Mouse (Mus musculus): ENCODE measurements at regions not wholly inside any gene's neighbourhood (a gene's known extent, or its start where the extent isn't known, plus 50 kb on each side); places are given as distances from the start of the nearest gene placed in this dataset.

- Histone ChIP-seq H3K27me3 (ENCODE audit: control insufficient read depth, insufficient read depth, insufficient read length) (no peaks in the 10 kb centered on the region), H3ac (ENCODE audit: control insufficient read depth, insufficient read length) (no peak overlapping the region), H3K4me3 (no peak overlapping the region), H3K36me3 (ENCODE audit: control insufficient read depth, insufficient read depth) (no peaks in the 10 kb centered on the region), H3K79me2 (ENCODE audit: control insufficient read depth, insufficient read depth) (no peaks in the 10 kb centered on the region), H3K4me2 (ENCODE audit: low read depth) (no peak overlapping the region)
- no peak for TF ChIP-seq USF1 (IDR thresholded peaks at IDR 0.05; ENCODE audit: low read depth)
- TF ChIP-seq POLR2A (IDR thresholded peaks at IDR 0.05; ENCODE audit: insufficient read length, low read depth): no peak
- no peak for TF ChIP-seq TCF3 (IDR thresholded peaks at IDR 0.05; ENCODE audit: insufficient read length, low read depth)
These were observed 512.5 kb upstream of the Adam34 start for GRCm38 (mm10) chr8:44222346-44222745.

- Histone ChIP-seq H3K4me2 (ENCODE audit: low read depth) (no peak overlapping the region), H3K36me3 (ENCODE audit: control insufficient read depth, insufficient read depth) (no peaks in the 10 kb centered on the region), H3K79me2 (ENCODE audit: control insufficient read depth, insufficient read depth) (no peaks in the 10 kb centered on the region), H3K4me3 (no peak overlapping the region), H3ac (ENCODE audit: control insufficient read depth, insufficient read length) (no peak overlapping the region), H3K27me3 (ENCODE audit: control insufficient read depth, insufficient read depth, insufficient read length) (no peaks in the 10 kb centered on the region)
- no peak for TF ChIP-seq E2F4 (IDR thresholded peaks at IDR 0.05; ENCODE audit: insufficient read depth)
- no peak for TF ChIP-seq TCF12 (IDR thresholded peaks at IDR 0.05; ENCODE audit: insufficient read depth, poor library complexity, severe bottlenecking)
- no peak for TF ChIP-seq MYOD1 (IDR thresholded peaks at IDR 0.05; ENCODE audit: control insufficient read depth in 1 of 3, insufficient read length in 2 of 3, low read depth in 2 of 3)
- no peak for TF ChIP-seq MYOG (IDR thresholded peaks at IDR 0.05; ENCODE audit: control insufficient read depth in 1 of 3, insufficient read depth in 1 of 3, insufficient read length in 2 of 3, low read depth in 2 of 3)
- TF ChIP-seq USF1 (IDR thresholded peaks at IDR 0.05; ENCODE audit: low read depth): no peak
- TF ChIP-seq MAX (IDR thresholded peaks at IDR 0.05; ENCODE audit: low read depth): no peak
- no peak for TF ChIP-seq SRF (IDR thresholded peaks at IDR 0.05; ENCODE audit: control insufficient read depth, insufficient read length, low read depth)
- TF ChIP-seq POLR2AphosphoS2 (IDR thresholded peaks at IDR 0.05; ENCODE audit: insufficient read length, low read depth): no peak
- no peak for TF ChIP-seq CEBPB (IDR thresholded peaks at IDR 0.05; ENCODE audit: insufficient read depth, poor library complexity, severe bottlenecking)
- no peak for TF ChIP-seq POLR2A (IDR thresholded peaks at IDR 0.05; ENCODE audit: insufficient read length, low read depth)
- TF ChIP-seq TCF3 (IDR thresholded peaks at IDR 0.05; ENCODE audit: insufficient read length, low read depth): no peak
- TF ChIP-seq REST (IDR thresholded peaks at IDR 0.05; ENCODE audit: insufficient read depth, insufficient read length): no peak
These were observed 542.5 kb upstream of the Adam34 start for GRCm38 (mm10) chr8:44252393-44252792.

- TF ChIP-seq MYOG (IDR thresholded peaks at IDR 0.05; ENCODE audit: control insufficient read depth in 1 of 3, insufficient read depth in 1 of 3, insufficient read length in 2 of 3, low read depth in 2 of 3) (no peak), MYOD1 (IDR thresholded peaks at IDR 0.05; ENCODE audit: control insufficient read depth in 1 of 3, insufficient read length in 2 of 3, low read depth in 2 of 3) (no peak), MAX (IDR thresholded peaks at IDR 0.05; ENCODE audit: low read depth) (no peak), POLR2AphosphoS2 (IDR thresholded peaks at IDR 0.05; ENCODE audit: insufficient read length, low read depth) (no peak), POLR2A (IDR thresholded peaks at IDR 0.05; ENCODE audit: insufficient read length, low read depth) (no peak), E2F4 (IDR thresholded peaks at IDR 0.05; ENCODE audit: insufficient read depth) (no peak), TCF3 (IDR thresholded peaks at IDR 0.05; ENCODE audit: insufficient read length, low read depth) (no peak), REST (IDR thresholded peaks at IDR 0.05; ENCODE audit: insufficient read depth, insufficient read length) (no peak), USF1 (IDR thresholded peaks at IDR 0.05; ENCODE audit: low read depth) (no peak), CEBPB (IDR thresholded peaks at IDR 0.05; ENCODE audit: insufficient read depth, poor library complexity, severe bottlenecking) (no peak), TCF12 (IDR thresholded peaks at IDR 0.05; ENCODE audit: insufficient read depth, poor library complexity, severe bottlenecking) (no peak), SRF (IDR thresholded peaks at IDR 0.05; ENCODE audit: control insufficient read depth, insufficient read length, low read depth) (no peak)
- H3K36me3 ChIP-seq (ENCODE audit: control insufficient read depth, insufficient read depth): no peaks in the 10 kb centered on the region
- no peak overlapping the region for H3ac ChIP-seq (ENCODE audit: control insufficient read depth, insufficient read length)
- no peak overlapping the region for H3K4me2 ChIP-seq (ENCODE audit: low read depth)
- H3K4me3 ChIP-seq: no peak overlapping the region
- H3K27me3 ChIP-seq (ENCODE audit: control insufficient read depth, insufficient read depth, insufficient read length): no peaks in the 10 kb centered on the region
- H3K79me2 ChIP-seq (ENCODE audit: control insufficient read depth, insufficient read depth): no peaks in the 10 kb centered on the region
These were observed 547.2 kb upstream of the Adam34 start for GRCm38 (mm10) chr8:44257051-44257450.

DNA sequence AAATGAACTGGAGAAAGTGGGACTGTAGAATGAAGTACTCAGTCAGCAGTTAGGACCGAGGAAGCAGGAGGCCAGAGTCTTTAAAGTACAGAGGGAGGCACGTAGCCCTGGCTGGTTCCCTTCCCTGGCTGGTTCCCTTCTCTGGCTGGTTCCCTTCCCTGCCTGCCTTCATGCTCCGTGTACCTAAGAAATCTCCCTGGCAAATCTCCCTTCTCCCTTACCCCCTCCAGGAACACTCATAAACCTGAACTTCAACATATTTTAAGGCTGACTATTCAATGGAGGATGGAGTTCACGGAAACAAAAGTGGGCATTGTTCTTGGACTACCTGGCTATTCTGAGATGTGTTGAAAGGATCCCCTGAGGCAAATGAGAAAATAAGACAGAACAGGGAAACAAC lies 551.2 kb upstream of the Adam34 start:
- H3K79me2 ChIP-seq (ENCODE audit: control insufficient read depth, insufficient read depth): no peaks in the 10 kb centered on the region
- H3K4me3 ChIP-seq: no peak overlapping the region
- no peak for TF ChIP-seq TCF3 (IDR thresholded peaks at IDR 0.05; ENCODE audit: insufficient read length, low read depth)
- TF ChIP-seq MYOG (IDR thresholded peaks at IDR 0.05; ENCODE audit: control insufficient read depth in 1 of 3, insufficient read depth in 1 of 3, insufficient read length in 2 of 3, low read depth in 2 of 3): no peak
- TF ChIP-seq E2F4 (IDR thresholded peaks at IDR 0.05; ENCODE audit: insufficient read depth): no peak
- no peak for TF ChIP-seq TCF12 (IDR thresholded peaks at IDR 0.05; ENCODE audit: insufficient read depth, poor library complexity, severe bottlenecking)
- no peak for TF ChIP-seq POLR2A (IDR thresholded peaks at IDR 0.05; ENCODE audit: insufficient read length, low read depth)
- TF ChIP-seq MAX (IDR thresholded peaks at IDR 0.05; ENCODE audit: low read depth): no peak
- no peak for TF ChIP-seq USF1 (IDR thresholded peaks at IDR 0.05; ENCODE audit: low read depth)
- no peak for TF ChIP-seq CEBPB (IDR thresholded peaks at IDR 0.05; ENCODE audit: insufficient read depth, poor library complexity, severe bottlenecking)
- no peak for TF ChIP-seq MYOD1 (IDR thresholded peaks at IDR 0.05; ENCODE audit: control insufficient read depth in 1 of 3, insufficient read length in 2 of 3, low read depth in 2 of 3)
- no peak for TF ChIP-seq REST (IDR thresholded peaks at IDR 0.05; ENCODE audit: insufficient read depth, insufficient read length)
- no peak for TF ChIP-seq POLR2AphosphoS2 (IDR thresholded peaks at IDR 0.05; ENCODE audit: insufficient read length, low read depth)
- no peak for TF ChIP-seq SRF (IDR thresholded peaks at IDR 0.05; ENCODE audit: control insufficient read depth, insufficient read length, low read depth)
- H3K27me3 ChIP-seq (ENCODE audit: control insufficient read depth, insufficient read depth, insufficient read length): no peaks in the 10 kb centered on the region
- H3K4me2 ChIP-seq (ENCODE audit: low read depth): no peak overlapping the region
- no peaks in the 10 kb centered on the region for H3K36me3 ChIP-seq (ENCODE audit: control insufficient read depth, insufficient read depth)
- no peak overlapping the region for H3ac ChIP-seq (ENCODE audit: control insufficient read depth, insufficient read length)

GRCm38 (mm10) chr8:44273300-44273699 lies 563.5 kb upstream of the Adam34 start:
- Histone ChIP-seq H3ac (ENCODE audit: control insufficient read depth, insufficient read length) (no peak overlapping the region), H3K36me3 (ENCODE audit: control insufficient read depth, insufficient read depth) (no peaks in the 10 kb centered on the region), H3K4me3 (no peak overlapping the region), H3K27me3 (ENCODE audit: control insufficient read depth, insufficient read depth, insufficient read length) (no peaks in the 10 kb centered on the region), H3K4me2 (ENCODE audit: low read depth) (no peak overlapping the region), H3K79me2 (ENCODE audit: control insufficient read depth, insufficient read depth) (no peaks in the 10 kb centered on the region)
- TF ChIP-seq USF1 (IDR thresholded peaks at IDR 0.05; ENCODE audit: low read depth) (no peak), TCF12 (IDR thresholded peaks at IDR 0.05; ENCODE audit: insufficient read depth, poor library complexity, severe bottlenecking) (no peak), MAX (IDR thresholded peaks at IDR 0.05; ENCODE audit: low read depth) (no peak)

Measured in myocyte (in vitro differentiated cells).